Mouse (Mus musculus) left cerebral cortex, adult 2 months (tissue): ENCODE data around the gene Gm9970. TPM values are rescaled to one million over a fixed set of nuclear protein-coding genes. Genes with fewer than 3 reads are reported as not detected.

Experiments used
- DNase-seq, 2 experiments: peaks; one replicate each; pipeline ENCODE4 v3.0.0; 2021 to 2022; ENCODE audit warnings: low spot score in 2 of 2, mixed read lengths in 1 of 2; ENCODE audit errors: extremely low spot score in 1 of 2
- H3K27ac ChIP-seq: fragments of 200-600 bp; 2 replicates; pipeline ENCODE4 v1.8.1; 2022
- H3K4me3 ChIP-seq: fragments of 200-600 bp; 2 replicates; pipeline ENCODE4 v1.8.1; 2022
- CTCF ChIP-seq: fragments of 200-600 bp; IDR thresholded peaks from 2 replicates; pipeline ENCODE4 v1.8.1; 2022; ENCODE audit warnings: antibody characterized with exemption, mild to moderate bottlenecking, moderate library complexity
- intact Hi-C: fragments of 180-260 bp; cut with DNase I; formaldehyde crosslinking; loops from one replicate; pipeline ENCODE4 v1.15.1; 2025
- long read RNA-seq, 2 experiments: library from polyadenylated mRNA; stranded (forward); transcript quantifications; one replicate each; pipeline ENCODE4 v2.0.0; 2021; ENCODE audit warnings: borderline mapping rate in 2 of 2
- total RNA-seq, 2 experiments: library from RNA; stranded (reverse); gene quantifications; 2 replicates each; pipeline ENCODE4 v1.2.3; 2021

Gene Gm9970
- not detected for total RNA-seq
- long read RNA-seq, experiment 1: 0 reads
- long read RNA-seq, experiment 2: 0 reads

DNA sequence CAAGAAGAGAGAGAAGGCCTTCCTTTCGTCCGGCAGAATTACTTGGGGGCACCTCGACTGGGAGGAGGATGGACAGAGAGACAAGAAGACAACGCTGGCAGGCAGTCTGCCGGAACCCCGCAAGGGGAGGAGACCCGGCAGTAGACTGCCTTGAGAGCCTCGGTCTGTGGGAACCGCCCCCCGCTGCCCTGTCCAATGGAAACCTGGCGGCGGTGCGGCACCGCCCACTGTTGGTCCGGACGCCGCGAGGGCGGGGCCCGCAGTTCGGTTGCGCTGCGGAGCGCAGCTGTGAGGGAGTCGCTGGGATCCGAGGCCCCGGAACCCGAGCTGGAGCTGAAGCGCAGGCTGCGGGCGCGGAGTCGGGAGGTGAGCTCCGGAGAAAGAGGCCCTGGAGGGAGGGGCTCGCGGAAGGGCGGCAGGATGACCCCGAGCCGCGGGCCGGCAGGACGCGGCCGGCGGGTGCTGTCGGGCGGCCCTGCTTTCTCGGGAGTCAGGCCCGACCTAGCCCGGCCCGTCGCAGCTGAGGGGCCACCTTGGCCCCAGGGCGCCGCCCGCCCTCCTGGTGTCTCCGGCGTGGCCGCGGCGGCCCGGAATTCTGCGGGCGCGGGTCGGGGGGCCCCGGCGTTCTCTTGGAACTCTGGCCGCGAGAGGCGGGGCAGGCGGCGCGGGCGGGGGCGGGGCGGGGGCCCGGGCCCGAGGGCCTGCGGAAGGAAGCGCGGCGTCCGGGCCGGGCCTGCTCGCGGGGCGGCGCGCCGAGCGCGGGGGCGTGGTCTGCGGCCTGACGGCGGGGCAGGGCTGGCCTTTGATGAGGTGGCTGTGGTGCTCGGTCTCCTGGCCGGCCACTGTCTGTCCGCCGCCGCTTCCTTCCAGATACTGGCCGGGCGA, at the start of gene Gm9970, which contains the start of gene Nrbp1:
Gene Gm9970 (minus strand): TSS at position 596 of the 885 bp plus-strand sequence.
Gene Nrbp1 (plus strand): TSS at position 228 of the 885 bp plus-strand sequence.
- no peak; the same call in none of the 2 replicates for TF ChIP-seq CTCF
- H3K4me3 ChIP-seq: peak within 1 kb of the TSS; percentile 96
- intact Hi-C loops: loop anchor here (1.0 to 2.0 kb wide), 2 partner anchors 21 to 54 kb away; partner anchors contain the start of gene Ppm1g
- peak within 1 kb of the TSS; percentile 95 for H3K27ac ChIP-seq
- DNase-seq: peak; percentile 95 to 96

DNA sequence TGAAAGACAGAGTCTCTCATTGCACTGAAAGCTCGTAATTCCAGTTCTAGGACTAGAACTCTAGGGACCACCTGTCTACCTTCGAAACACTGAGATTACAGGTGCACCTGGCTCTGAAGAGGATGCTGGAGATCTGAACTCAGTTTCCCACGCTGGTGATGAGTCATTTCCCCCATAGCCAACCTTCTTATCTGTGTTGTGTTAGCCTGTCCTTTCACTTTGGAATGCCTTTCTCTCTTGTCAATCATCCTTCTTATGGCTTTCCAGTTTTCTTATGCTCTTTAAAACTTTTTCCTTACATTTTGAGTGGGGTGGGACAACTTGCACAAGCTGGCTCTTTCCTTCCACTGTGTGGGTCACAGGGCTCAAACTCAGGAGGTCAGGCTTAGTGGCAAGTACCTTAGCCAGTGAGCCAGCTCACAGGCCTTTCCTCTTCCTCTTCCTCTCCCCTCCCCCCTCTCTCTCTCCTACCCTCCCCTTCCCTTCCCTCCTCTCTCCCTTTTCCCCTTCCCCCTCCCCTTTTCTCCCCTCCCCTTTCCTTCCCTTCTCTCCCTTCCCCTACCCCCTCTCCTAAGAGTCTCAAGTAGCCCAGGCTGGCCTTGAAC, 48.7 kb upstream of the Gm9970 start:
- no peak overlapping the region for H3K27ac ChIP-seq
- TF ChIP-seq CTCF: no peak
- intact Hi-C loops: no loop called here
- no peak overlapping the region for H3K4me3 ChIP-seq
- DNase-seq: no peak

DNA sequence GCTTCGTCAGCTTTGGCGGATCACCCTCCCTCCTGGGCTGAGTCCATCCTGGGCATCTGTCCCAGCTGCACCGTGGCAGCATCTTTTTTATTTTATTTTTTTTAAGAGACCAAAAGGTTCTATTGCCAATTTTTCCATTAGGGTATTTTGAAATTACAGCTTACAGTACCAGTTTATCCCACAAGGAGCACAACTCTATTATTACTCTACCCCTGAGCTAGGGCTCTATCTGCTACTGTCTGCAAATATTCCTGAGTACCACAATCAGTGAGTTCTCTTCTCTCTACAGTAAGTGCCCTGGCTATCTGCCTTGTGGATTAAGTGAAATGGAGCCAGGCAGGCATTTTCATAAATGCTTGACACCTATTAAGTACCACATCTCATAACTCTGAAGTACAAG, 47.6 kb upstream of the Gm9970 start:
- intact Hi-C loops: no loop called here
- TF ChIP-seq CTCF: no peak; the same call in 1 of the 2 replicates
- no peak overlapping the region for H3K27ac ChIP-seq
- no peak overlapping the region for H3K4me3 ChIP-seq
- no peak for DNase-seq

DNA sequence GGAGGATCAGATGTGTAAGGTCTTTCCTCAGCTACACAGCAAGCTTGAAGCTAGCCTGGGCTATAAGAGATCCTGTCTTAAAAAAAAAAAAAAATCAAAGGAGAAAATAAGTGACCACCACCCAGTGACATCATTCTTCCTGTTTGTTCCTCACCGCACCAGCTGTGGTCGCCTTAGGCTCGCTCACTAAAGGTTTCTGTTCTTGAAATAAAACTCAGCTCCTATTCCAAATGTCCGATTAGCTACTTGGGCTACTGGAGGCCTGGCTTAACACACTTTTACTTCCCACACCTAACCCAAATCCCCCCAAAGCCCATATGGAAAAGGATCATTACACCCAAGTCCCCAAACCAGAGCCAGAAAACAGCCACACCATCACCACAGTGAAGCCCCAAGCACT, 47.2 kb upstream of the Gm9970 start:
- TF ChIP-seq CTCF: no peak
- DNase-seq: no peak
- Histone ChIP-seq H3K27ac (no peak overlapping the region), H3K4me3 (no peak overlapping the region)
- intact Hi-C loops: no loop called here

DNA sequence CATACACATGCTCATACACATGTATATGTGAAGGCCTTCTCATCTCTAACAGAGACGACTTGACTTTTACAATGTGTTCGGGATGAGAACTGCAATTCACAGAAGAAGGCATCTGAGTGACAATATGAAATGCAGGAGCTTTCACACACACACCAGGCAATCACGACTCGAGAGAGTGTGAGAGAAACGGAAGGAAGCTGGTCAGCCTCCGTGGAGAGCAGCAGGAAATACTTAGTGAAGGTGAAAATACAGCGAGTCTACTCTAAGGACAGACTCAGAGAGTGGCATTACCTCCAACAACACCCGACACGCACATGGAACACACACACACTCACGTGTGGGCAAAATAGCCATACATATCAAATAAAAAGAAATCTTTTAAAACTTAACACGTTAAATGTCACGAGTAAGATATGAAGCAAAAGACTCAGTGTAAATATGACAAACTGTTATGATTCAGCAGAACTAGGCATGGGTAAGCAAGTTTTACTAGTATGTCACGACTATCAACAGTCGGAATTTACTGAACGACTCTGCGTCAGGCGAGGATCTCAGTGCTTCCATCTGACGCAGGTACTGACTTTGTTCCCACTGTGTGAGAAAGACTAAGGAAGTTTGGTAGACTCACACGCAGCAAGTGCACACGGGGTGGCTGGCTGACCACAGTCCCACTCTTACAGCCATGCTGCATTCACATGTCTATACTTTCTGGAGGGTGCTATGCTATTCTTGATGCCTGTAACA, 38.4 kb upstream of the Gm9970 start:
- H3K27ac ChIP-seq: no peak overlapping the region
- no peak for TF ChIP-seq CTCF
- no peak overlapping the region for H3K4me3 ChIP-seq
- intact Hi-C loops: no loop called here
- no peak for DNase-seq

DNA sequence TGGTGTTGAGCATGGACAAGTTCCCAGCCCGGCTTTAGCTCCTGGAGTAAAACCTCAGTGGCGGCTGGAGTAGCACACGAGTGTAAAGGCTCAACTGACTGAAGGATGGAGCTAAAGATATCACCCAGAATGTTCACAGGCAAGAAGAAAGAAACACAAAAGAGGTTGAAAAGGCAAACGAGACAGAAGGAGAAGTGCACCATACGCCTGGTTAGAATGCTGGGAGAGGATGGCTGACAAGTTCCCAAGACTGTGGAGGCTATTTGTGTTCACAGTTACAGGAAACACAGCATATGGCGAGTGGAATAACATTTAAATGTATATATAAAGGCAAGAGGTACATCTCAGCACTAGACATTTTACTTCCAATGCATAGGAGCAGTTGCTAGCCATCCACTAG, 32.0 kb upstream of the Gm9970 start:
- intact Hi-C loops: no loop called here
- Histone ChIP-seq H3K4me3 (no peak overlapping the region), H3K27ac (no peak overlapping the region)
- DNase-seq: no peak
- no peak for TF ChIP-seq CTCF

DNA sequence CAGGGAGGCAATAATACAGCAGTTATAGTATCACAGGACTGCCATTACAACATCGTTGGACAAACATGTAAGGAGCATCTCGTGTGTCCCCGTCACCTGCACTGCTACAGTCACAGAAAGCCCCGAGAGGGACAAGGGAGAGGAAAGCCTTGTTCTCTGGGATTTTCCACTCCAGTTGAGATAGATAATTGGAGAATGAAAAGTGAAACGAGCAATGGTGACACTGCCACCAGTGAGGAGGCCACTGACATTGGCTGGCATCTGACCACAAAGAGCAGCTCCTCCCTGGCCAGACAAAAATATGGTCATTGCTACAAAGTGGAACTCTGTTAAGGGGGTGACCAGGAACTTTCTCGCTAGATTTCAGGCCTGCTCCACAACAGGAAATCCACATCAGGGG, 26.7 kb upstream of the Gm9970 start:
- TF ChIP-seq CTCF: no peak
- H3K4me3 ChIP-seq: no peak overlapping the region
- H3K27ac ChIP-seq: no peak overlapping the region
- no peak for DNase-seq
- intact Hi-C loops: no loop called here

DNA sequence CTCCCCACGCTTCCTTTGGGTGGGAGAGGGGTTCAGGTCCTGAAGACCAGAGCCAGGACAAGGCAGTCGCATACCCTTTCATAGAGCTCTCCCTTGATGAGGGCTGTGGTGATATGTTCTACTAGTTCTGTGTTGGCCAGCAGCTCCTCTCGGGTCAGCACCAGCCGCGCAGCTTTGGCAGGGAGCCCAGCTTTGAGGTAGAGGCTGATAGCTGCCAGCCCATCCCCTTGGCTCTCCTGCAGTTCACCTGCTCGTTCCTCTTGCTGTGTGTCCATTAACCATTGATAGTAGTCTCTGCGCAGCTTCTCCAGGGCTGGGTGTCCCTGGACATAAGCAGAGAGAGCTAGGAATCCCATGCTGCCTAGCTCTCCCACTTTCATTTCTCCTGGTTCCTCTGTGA, 25.1 kb upstream of the Gm9970 start:
- DNase-seq: no peak
- no peak overlapping the region for H3K27ac ChIP-seq
- intact Hi-C loops: no loop called here
- TF ChIP-seq CTCF: no peak
- H3K4me3 ChIP-seq: no peak overlapping the region

DNA sequence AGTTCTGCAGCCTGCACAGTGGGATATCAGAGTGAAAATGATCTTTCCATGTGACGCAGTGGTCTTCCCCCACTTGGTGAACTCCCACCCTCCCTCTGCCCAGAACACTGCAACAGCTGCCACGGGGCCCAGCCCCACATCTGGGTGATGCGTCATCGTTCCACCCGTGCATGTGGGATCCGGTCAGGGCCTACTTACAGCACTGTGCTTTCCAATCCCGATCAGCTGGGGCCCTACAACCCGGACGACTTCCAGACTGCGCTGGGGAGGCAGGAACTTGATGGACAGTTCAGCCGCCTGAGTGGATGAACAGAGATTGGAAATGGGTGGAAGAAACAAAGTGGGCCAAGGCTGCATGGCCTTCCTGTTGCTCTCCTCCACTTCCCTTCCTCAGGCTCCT, 16.6 kb upstream of the Gm9970 start:
- DNase-seq: no peak
- intact Hi-C loops: no loop called here
- TF ChIP-seq CTCF: no peak
- H3K4me3 ChIP-seq: no peak overlapping the region
- no peak overlapping the region for H3K27ac ChIP-seq

DNA sequence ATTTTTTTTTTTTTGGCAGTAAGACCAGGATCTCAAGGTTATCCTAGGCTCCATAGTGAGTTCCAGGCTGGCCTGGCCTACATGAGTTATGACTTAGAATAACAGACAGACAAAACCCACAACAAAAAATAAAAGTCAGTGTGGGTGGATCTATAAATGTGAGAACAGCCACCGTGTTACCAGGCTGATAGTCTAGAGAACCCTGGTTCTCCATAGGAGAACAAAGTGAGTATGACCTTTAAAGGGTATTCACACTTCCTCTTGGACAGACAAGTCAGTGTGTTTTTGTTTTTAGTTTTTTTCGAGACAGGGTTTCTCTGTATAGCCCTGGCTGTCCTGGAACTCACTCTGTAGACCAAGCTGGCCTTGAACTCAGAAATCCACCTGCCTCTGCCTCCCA, 14.9 kb upstream of the Gm9970 start:
- H3K4me3 ChIP-seq: no peak overlapping the region
- H3K27ac ChIP-seq: no peak overlapping the region
- TF ChIP-seq CTCF: no peak
- intact Hi-C loops: no loop called here
- no peak for DNase-seq

DNA sequence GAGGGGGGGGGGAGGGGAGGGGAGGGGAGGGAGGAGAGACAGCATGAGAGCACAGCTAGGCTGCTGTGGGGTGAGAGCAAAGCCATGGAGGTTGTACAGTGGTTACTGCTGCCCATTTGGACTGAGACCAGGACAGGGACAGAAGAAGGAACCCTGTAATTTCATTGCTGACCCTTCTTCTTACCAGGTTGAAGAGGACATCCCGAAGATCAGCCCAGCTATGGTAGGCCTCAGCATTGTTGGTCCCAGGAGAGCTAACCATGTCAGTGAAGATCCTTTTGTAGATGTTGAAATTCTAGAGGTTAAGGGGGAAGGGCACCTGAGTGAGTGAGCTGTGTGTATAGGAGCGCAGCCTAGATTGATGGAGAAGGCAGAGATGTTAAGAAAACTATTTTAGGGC, 14.3 kb upstream of the Gm9970 start:
- H3K27ac ChIP-seq: no peak overlapping the region
- intact Hi-C loops: no loop called here
- DNase-seq: no peak
- no peak for TF ChIP-seq CTCF
- no peak overlapping the region for H3K4me3 ChIP-seq

DNA sequence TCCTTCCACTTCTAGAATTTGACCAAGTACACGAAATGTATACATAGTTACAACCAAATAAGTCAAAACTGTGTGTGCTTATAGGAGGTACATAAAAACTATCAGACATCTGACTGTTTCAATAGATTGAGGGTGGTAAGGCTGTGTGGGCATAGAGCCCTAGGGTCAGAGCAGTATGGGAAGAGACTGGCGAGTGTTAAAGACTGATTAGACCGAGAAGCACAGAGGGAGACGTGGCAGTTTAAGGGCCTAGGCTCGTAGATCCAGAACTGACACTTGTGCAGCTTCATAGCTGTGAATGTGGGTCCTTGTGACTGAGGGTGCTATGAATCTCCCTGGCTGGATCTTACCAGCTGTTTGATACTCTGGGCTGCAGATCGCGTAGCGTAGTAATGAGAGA, 13.9 kb upstream of the Gm9970 start:
- no peak for DNase-seq
- Histone ChIP-seq H3K27ac (peak overlapping the region; percentile 16; the same call in 1 of the 2 replicates), H3K4me3 (no peak overlapping the region)
- TF ChIP-seq CTCF: no peak
- intact Hi-C loops: no loop called here
